Mouse (Mus musculus): Measurements from ENCODE around the gene Ppp4r1. TPM values are rescaled to one million over a fixed set of nuclear protein-coding genes. Genes with fewer than 3 reads are reported as not detected.

The Ppp4r1 gene
- polyA plus RNA-seq, 1 experiment from 2014 or later, result 29.9 TPM

DNA sequence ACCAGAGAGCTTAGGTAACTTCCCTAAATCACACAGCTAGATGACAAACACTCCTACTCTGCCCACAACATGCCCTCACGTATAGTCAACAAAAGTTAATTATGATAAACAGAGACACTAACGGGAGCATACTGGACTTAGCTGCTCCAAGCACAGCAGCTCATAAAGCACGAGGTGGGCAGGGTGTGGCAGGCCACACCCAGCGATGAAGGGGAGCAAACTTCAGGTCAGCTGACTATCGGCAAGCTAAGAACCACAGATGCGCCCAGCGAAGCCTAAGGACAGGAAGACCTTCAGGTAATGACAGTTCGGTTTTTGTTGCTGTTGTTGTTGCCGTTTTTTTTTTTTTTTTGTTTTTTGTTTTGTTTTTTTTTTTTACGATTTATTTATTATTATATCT lies 87.3 kb downstream of the Ppp4r1 start:
- Histone ChIP-seq H3K9ac (no peak overlapping the region), H3K4me1 (peaks cover 13% of the 10 kb centered on the region; the same call in 1 of the 2 replicates), H3K9me3 (no peaks in the 10 kb centered on the region), H3K36me3 (peaks cover 3% of the 10 kb centered on the region; the same call in 1 of the 2 replicates), H3K27ac (no peak overlapping the region), H3K27me3 (replicated peaks) (no peaks in the 10 kb centered on the region), H3K4me3 (replicated peaks) (no peak overlapping the region), H3K4me2 (no peak overlapping the region)
- 85% methylated on average over 10 of the region's 10 CpGs for WGBS
- no peak for ATAC-seq (ENCODE audit: insufficient read depth, low FRiP score, low read depth)

DNA sequence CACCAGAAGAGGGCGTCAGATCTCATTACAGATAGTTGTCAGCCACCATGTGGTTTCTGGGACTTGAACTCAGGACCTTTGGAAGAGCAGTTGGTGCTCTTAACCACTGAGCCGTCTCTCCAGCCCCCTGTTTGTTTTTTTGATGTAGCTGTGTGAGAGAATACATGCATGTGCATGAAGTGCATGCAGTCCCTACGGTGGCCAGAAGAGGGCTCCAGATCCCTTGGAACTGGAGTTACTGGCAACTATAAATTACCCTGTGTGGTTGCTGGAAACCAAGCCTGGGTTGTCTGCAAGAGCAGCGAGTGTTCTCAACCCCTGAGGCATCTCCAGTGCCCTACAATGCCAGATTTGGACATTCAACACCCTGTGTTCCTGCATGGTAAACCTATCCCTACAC lies 87.8 kb downstream of the Ppp4r1 start:
- H3K27ac ChIP-seq, result no peak overlapping the region
- whole genome bisulfite sequencing, result 41% methylated on average over 4 of the region's 4 CpGs
- H3K4me1 ChIP-seq, result peaks cover 10% of the 10 kb centered on the region; the same call in 1 of the 2 replicates
- no peak overlapping the region for H3K4me3 ChIP-seq (replicated peaks)
- no peaks in the 10 kb centered on the region for H3K9me3 ChIP-seq
- H3K27me3 ChIP-seq (replicated peaks), result no peaks in the 10 kb centered on the region
- no peak overlapping the region for H3K9ac ChIP-seq
- H3K4me2 ChIP-seq, result no peak overlapping the region
- ATAC-seq (ENCODE audit: insufficient read depth, low FRiP score, low read depth), result no peak
- peaks cover 3% of the 10 kb centered on the region; the same call in 1 of the 2 replicates for H3K36me3 ChIP-seq

DNA sequence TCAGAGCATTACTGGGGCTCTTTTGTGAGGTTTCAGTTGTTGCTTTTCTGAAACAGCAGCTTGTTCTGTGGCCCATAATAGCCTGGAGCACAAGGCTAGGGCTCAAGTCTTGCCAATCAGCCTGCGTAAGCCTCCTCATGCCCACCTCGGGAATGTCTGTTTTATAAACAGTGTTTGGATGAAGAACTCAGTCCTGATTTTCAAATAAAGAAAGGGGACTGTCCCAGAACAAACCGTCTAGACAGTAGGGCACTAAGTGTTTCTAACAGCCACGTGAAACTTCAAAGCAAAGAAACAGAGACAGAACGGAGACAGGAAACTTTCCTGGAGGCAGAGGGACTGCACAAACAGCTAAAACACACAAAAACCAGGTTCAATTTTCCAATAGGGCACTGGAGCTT lies 89.3 kb downstream of the Ppp4r1 start:
- no peak overlapping the region; the same call in 1 of the 2 replicates for H3K27ac ChIP-seq

DNA sequence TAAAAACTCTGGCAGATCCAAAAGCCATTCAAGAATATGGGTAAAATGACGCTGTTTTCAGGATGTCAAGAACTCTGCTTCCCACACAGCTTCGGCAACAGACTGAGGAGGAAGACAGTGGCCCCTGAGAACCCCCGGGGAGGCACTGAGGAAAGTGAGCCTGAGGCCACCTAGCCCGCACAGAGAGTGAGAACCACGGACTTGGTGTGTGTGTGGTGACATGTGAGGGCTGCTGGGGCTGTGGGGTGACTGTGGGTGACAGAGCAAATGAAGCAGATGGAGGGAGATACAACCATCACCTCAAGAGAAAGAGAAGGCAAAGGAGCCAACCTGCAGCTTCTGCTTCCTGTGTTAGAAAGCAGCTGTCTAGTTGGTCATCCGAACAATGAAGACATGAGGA lies 89.7 kb downstream of the Ppp4r1 start:
- WGBS, result 54% methylated on average over 6 of the region's 6 CpGs
- H3K27ac ChIP-seq, result no peak overlapping the region

More for the DNA sequence above, 89.3 kb downstream of the Ppp4r1 start:
- Histone ChIP-seq H3K27me3 (replicated peaks) (no peaks in the 10 kb centered on the region), H3K9me3 (no peaks in the 10 kb centered on the region), H3K4me2 (no peak overlapping the region), H3K4me1 (peaks cover 10% of the 10 kb centered on the region; the same call in 1 of the 2 replicates), H3K36me3 (peaks cover 1% of the 10 kb centered on the region; the same call in 1 of the 2 replicates), H3K9ac (no peak overlapping the region), H3K4me3 (replicated peaks) (no peak overlapping the region)
- ATAC-seq (ENCODE audit: insufficient read depth, low FRiP score, low read depth), result no peak
- WGBS, result 30% methylated on average over 5 of the region's 5 CpGs

DNA sequence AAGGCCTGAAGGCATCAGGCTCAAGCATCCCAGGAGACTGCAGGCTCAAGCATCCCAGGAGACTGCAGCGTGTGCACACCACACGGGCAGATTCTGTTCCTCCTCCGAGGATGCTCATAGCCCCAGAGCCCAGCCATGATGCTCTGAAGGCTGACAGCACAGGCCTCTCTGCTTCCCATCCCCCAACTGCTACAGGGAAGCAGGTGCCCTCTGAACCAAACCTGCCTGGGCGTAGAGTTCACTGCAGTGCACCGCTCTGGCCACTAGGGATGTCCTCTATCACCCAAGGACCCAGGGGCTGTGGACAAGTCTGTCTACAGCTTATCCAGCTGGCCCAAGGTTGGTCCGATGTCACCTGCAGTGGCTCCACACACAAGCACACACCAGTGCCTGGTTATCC lies 90.3 kb downstream of the Ppp4r1 start:
- Histone ChIP-seq H3K27me3 (replicated peaks) (no peaks in the 10 kb centered on the region), H3K4me2 (no peak overlapping the region), H3K36me3 (no peaks in the 10 kb centered on the region), H3K9ac (no peak overlapping the region), H3K9me3 (no peaks in the 10 kb centered on the region), H3K27ac (no peak overlapping the region), H3K4me1 (peaks cover 10% of the 10 kb centered on the region; the same call in 1 of the 2 replicates), H3K4me3 (replicated peaks) (no peak overlapping the region)
- WGBS, result 49% methylated on average over 6 of the region's 6 CpGs
- no peak for ATAC-seq (ENCODE audit: insufficient read depth, low FRiP score, low read depth)

More for the DNA sequence above, 89.7 kb downstream of the Ppp4r1 start:
- no peak for ATAC-seq (ENCODE audit: insufficient read depth, low FRiP score, low read depth)
- no peak overlapping the region for H3K4me2 ChIP-seq
- H3K27me3 ChIP-seq (replicated peaks), result no peaks in the 10 kb centered on the region
- no peak overlapping the region for H3K9ac ChIP-seq
- H3K9me3 ChIP-seq, result no peaks in the 10 kb centered on the region
- H3K4me3 ChIP-seq (replicated peaks), result no peak overlapping the region
- H3K36me3 ChIP-seq, result no peaks in the 10 kb centered on the region; the same call in 1 of the 2 replicates
- H3K4me1 ChIP-seq, result peaks cover 10% of the 10 kb centered on the region; the same call in 1 of the 2 replicates

DNA sequence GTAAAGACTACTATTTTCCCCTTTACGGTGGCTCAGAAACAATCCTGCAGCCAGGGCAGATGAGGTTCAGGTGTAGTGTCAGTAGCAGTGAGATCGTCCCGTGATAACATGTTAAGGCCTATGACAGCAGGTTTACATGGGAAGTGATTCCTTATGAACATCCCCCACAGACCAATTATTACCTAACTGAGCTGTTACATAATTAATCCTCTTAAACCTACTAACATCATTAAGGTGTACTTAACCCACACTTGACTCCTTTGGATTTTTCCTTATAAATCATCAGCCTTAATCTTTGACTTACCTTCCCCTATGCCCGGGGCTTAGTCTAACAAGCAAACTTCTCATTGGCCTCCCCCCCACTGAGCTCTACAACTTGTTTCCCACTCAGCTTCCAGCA lies 90.8 kb downstream of the Ppp4r1 start:
- Histone ChIP-seq H3K4me1 (peaks cover 10% of the 10 kb centered on the region; the same call in 1 of the 2 replicates), H3K36me3 (no peaks in the 10 kb centered on the region), H3K27ac (no peak overlapping the region), H3K4me2 (no peak overlapping the region), H3K9me3 (no peaks in the 10 kb centered on the region), H3K4me3 (replicated peaks) (no peak overlapping the region), H3K27me3 (replicated peaks) (no peaks in the 10 kb centered on the region), H3K9ac (no peak overlapping the region)
- ATAC-seq (ENCODE audit: insufficient read depth, low FRiP score, low read depth), result no peak
- WGBS, result 87% methylated on average over 4 of the region's 4 CpGs

DNA sequence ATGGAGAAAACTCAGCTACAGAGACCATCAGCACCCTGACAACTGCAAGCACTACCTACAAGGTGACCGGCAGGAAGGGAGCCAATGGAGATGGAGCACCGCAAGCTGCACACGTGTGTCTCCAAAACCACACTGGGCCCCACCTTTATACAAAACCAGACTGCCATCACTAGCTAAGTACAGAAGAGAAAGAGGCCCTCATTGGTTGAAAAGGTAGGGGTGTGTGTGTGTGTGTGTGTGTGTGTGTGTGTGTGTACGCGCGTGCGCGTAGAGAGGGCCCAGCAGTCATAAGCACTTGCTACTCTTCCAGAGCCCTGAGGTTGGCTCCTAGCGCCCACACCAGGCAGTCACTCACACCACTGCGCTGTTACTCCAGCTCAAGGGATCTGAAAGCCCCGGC lies 91.5 kb downstream of the Ppp4r1 start:
- no peak for ATAC-seq (ENCODE audit: insufficient read depth, low FRiP score, low read depth)
- 88% methylated on average over 11 of the region's 11 CpGs for WGBS
- H3K27me3 ChIP-seq (replicated peaks), result no peaks in the 10 kb centered on the region
- H3K9ac ChIP-seq, result no peak overlapping the region
- H3K4me3 ChIP-seq (replicated peaks), result no peak overlapping the region
- H3K4me2 ChIP-seq, result no peak overlapping the region
- no peaks in the 10 kb centered on the region for H3K9me3 ChIP-seq
- no peak overlapping the region for H3K27ac ChIP-seq
- H3K4me1 ChIP-seq, result peaks cover 10% of the 10 kb centered on the region; the same call in 1 of the 2 replicates
- no peaks in the 10 kb centered on the region for H3K36me3 ChIP-seq

DNA sequence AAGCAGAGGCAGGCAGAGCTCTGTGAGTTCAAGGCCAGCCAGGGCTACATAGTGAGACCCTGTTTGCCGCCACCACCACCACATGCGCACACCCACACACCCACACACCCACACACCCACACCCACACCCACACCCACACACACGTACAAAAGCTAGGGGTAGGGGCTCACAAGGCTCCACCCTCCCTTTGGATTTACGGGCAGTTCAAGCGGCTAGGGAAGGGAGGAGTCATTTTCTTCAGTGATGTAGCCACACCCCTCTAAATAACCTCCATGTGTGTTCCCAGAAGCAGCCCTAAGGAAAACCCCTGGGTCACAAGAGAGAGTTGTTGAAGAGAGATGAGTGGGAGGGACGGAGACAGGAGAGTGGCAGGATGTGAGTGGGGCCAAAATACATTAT lies 94.7 kb downstream of the Ppp4r1 start:
- 65% methylated on average over 6 of the region's 6 CpGs for WGBS
- Histone ChIP-seq H3K36me3 (0 out of 2 replicates have a peak, but pooled peaks cover 3% of the 10 kb centered on the region), H3K4me1 (peaks cover 7% of the 10 kb centered on the region; the same call in 1 of the 2 replicates), H3K9ac (no peak overlapping the region), H3K27ac (no peak overlapping the region), H3K9me3 (no peaks in the 10 kb centered on the region), H3K4me2 (no peak overlapping the region), H3K4me3 (replicated peaks) (no peak overlapping the region), H3K27me3 (replicated peaks) (no peaks in the 10 kb centered on the region)
- no peak for ATAC-seq (ENCODE audit: insufficient read depth, low FRiP score, low read depth)

DNA sequence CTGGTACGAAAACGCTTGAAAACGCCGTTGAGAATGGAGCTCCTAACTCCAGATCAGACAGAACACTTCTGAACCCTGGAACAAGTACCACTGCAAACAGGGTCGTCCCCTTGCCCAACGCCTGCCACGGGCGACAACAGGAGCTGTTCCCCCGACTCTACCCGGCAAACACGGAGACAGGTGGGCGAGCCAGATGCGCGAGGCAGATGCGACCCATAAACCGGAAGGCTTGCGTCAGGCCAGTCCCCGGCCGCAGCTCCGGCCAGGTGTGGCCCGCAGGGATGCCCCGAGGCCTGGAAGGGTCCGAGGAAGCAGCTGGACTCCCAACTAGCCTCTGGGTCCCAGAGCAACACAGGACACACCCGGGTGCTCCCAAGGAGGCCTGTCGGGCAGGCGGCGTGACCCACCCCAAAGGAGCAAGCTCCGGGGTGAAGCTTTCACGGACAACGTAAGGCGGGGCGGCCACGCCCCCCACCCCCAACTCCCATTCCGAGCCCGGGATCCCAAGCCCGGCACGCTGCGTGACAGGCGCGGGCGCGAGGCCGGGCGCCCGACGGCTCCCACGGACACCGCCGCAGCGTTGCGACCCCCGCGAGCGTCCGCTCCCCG lies 101.8 kb downstream of the Ppp4r1 start:
- Histone ChIP-seq H3K36me3 (0 out of 2 replicates have a peak, but pooled peaks cover 3% of the 10 kb centered on the region), H3K4me1 (no peaks in the 10 kb centered on the region), H3K27me3 (replicated peaks) (no peaks in the 10 kb centered on the region), H3K4me3 (replicated peaks) (peak overlapping the region; percentile 88), H3K9me3 (no peaks in the 10 kb centered on the region), H3K9ac (peak overlapping the region; percentile 91), H3K4me2 (peak overlapping the region; percentile 89), H3K27ac (peak overlapping the region; percentile 98)
- under 1% methylated on average over 55 of the region's 56 CpGs for WGBS
- peak; percentile 4; the same call in 1 of the 2 replicates for ATAC-seq (ENCODE audit: insufficient read depth, low FRiP score, low read depth)

DNA sequence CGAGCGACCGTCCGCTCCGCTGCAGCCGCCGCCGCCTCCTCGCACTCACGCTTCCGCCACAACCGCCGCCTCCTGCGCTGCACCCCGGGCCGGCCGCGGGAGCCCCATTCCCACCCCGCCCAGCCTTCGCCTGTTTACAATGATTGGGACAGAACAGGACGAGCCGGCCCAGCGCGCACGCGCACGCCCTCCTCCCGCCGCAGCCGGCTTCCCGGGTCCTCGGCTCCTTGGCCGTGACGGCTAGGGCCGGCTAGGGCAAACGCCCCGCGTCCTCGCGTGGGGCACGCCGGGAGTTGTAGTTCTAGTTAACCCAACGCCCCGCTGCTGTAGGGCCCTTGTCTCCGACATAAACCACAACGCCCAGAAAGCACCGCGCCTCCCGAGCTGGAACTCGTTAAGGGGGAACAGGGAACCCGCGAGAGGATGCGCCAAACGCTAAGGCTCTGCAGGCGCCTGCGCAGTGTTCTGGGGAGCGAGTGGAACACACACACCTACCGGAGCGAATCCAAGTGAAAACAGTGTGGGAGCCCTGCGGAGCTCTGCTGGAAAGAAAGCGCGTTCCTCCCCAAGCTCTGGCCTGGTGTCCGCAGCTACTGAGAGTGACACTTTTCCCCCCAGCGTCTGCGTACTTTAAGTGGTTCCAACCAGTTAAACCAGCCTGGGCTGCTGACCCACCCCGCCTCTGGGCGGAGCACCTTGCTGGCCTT lies 102.5 kb downstream of the Ppp4r1 start:
- under 1% methylated on average over 67 of the region's 67 CpGs for WGBS
- H3K9ac ChIP-seq, result peak overlapping the region; percentile 91
- 0 out of 2 replicates have a peak, but pooled peaks cover 1% of the 10 kb centered on the region for H3K36me3 ChIP-seq
- H3K27me3 ChIP-seq (replicated peaks), result no peaks in the 10 kb centered on the region
- peak overlapping the region; percentile 88 for H3K4me3 ChIP-seq (replicated peaks)
- no peaks in the 10 kb centered on the region for H3K4me1 ChIP-seq
- H3K27ac ChIP-seq, result peak overlapping the region; percentile 98
- H3K4me2 ChIP-seq, result peak overlapping the region; percentile 89
- ATAC-seq (ENCODE audit: insufficient read depth, low FRiP score, low read depth), result peak; percentile 99
- H3K9me3 ChIP-seq, result no peaks in the 10 kb centered on the region

DNA sequence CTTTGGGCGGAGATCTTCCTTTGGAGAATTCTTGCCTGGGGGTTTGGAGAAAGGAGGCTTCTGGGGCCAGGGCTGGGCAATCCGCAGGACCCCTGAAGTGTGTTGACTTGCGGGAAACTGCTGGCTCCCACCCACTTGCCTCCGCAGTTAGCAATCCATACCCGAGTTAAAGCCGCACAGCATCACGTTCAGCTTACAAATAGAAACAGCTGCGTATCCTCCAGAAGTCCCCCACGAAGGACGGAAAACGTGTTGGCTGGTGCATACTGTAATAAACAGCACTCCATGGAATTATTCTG lies 103.0 kb downstream of the Ppp4r1 start:
- no peaks in the 10 kb centered on the region for H3K9me3 ChIP-seq
- no peak for ATAC-seq (ENCODE audit: insufficient read depth, low FRiP score, low read depth)
- no peaks in the 10 kb centered on the region for H3K36me3 ChIP-seq
- H3K27me3 ChIP-seq (replicated peaks), result no peaks in the 10 kb centered on the region
- peak overlapping the region; percentile 49 for H3K9ac ChIP-seq
- peak overlapping the region; percentile 88 for H3K4me3 ChIP-seq (replicated peaks)
- WGBS, result under 1% methylated on average over 11 of the region's 11 CpGs
- peak overlapping the region; percentile 68 for H3K4me2 ChIP-seq
- no peaks in the 10 kb centered on the region for H3K4me1 ChIP-seq
- H3K27ac ChIP-seq, result peak overlapping the region; percentile 98

Data from stomach, embryonic 15.5 days (tissue).